Comparison of ENCODE assay signal across 8 mouse cellular contexts in genomic region chr1:75653671-75654076, GRCm38 (mm10).
A peak's percentile ranks its signal among the peaks of the same experiment; 100 is the strongest.
DNase-seq lines count a peak whose midpoint lies in the region; ATAC-seq lines count a peak whose summit lies in the region.

No protein-coding gene starts in this region.

- peaks cover 11% of the 10 kb centered on the region for H3K4me1 ChIP-seq in hindbrain, embryonic 13.5 days (replicated peaks)

- peak; percentile 47 to 86 for DNase-seq in adrenal gland, adult (ENCODE audit: inconsistent age in 2 of 2, low spot score in 1 of 2)
- DNase-seq in cerebellum, postnatal 14 days: peak; percentile 86 to 89
- DNase-seq in frontal cortex, postnatal 36 days (ENCODE audit: low spot score in 2 of 2): peak; percentile 68 to 83
- DNase-seq in layer of hippocampus, postnatal 25 days (ENCODE audit: extremely low spot score in 1 of 2, low spot score in 1 of 2): peak; percentile 74 to 80
- DNase-seq in lung, postnatal 10 days: peak; percentile 87
- peak; percentile 83 to 86 for DNase-seq in right cerebral cortex, postnatal 10 days (ENCODE audit: low spot score in 2 of 2)
- no peak for DNase-seq in T-cell, adult 2 months (ENCODE audit: low spot score)

- H3K4me2 ChIP-seq in hindbrain, embryonic 13.5 days: peak overlapping the region; percentile 40

- H3K27ac ChIP-seq in hindbrain, embryonic 13.5 days: no peak overlapping the region

- WGBS in hindbrain, embryonic 13.5 days: 2% methylated on average over 9 of the region's 9 CpGs

- H3K9me3 ChIP-seq in hindbrain, embryonic 13.5 days: no peaks in the 10 kb centered on the region

- 0 out of 2 replicates have a peak, but pooled peaks cover 14% of the 10 kb centered on the region for H3K27me3 ChIP-seq in hindbrain, embryonic 13.5 days

- H3K36me3 ChIP-seq in hindbrain, embryonic 13.5 days: no peaks in the 10 kb centered on the region

- no peak overlapping the region for H3K4me3 ChIP-seq in hindbrain, embryonic 13.5 days

- ATAC-seq in hindbrain, embryonic 13.5 days (ENCODE audit: low FRiP score): peak; percentile 77; the same call in 1 of the 2 replicates

- H3K9ac ChIP-seq in hindbrain, embryonic 13.5 days: no peak overlapping the region
